Mouse (Mus musculus) right cerebral cortex, postnatal 4 days (tissue): ENCODE measurements around the gene Smim10l1.

Source experiments
- DNase-seq: peaks from one replicate; pipeline ENCODE4 v3.0.0-alpha.2; 2022

Smim10l1 gene

GRCm38 (mm10) chr6:133104609-133104921 lies at the start of gene Smim10l1:
Smim10l1 (plus strand) TSS chr6:133104909.
- no peak for DNase-seq

- no peak for DNase-seq
These were observed 49.0 kb upstream of the Smim10l1 start, which contains the start of gene Tas2r140 for GRCm38 (mm10) chr6:133055716-133056115. Tas2r140 (minus strand) TSS chr6:133055816.

- no peak for DNase-seq
These were observed 12.5 kb upstream of the Smim10l1 start for GRCm38 (mm10) chr6:133092226-133092625.

GRCm38 (mm10) chr6:133102430-133102829 lies 2.3 kb upstream of the Smim10l1 start:
- no peak for DNase-seq

- DNase-seq: peak; percentile 93
These were observed 482 bp downstream of the Smim10l1 start for GRCm38 (mm10) chr6:133104922-133105859.
